26 mouse cellular contexts compared by ENCODE assay signal in genomic region chr10:82790504-82790903, GRCm38 (mm10). TPM values are rescaled to one million over a fixed set of nuclear protein-coding genes. Genes with fewer than 3 reads are reported as not detected.
DNase-seq lines count a peak whose midpoint lies in the region; ATAC-seq and TF ChIP-seq lines count a peak whose summit lies in the region.
"Had no signal": no experiment of that assay in that cellular context is flagged by ENCODE, and none has a peak within 500 bp of the region (broad histone marks: within the 10 kb centered on the region; RNA-seq: fewer than 3 reads in every experiment).

No protein-coding gene starts in this region.

- H3K9ac ChIP-seq in ES-Bruce4 (ENCODE audit: low read depth, poor library complexity, severe bottlenecking) = no peak overlapping the region
- no peak overlapping the region for H3K9ac ChIP-seq in hindbrain, postnatal 0 days (replicated peaks; ENCODE audit: low read length)
- H3K9ac ChIP-seq: embryonic facial prominence, embryonic 13.5 days; embryonic facial prominence, embryonic 15.5 days; forebrain, embryonic 13.5 days; forebrain, embryonic 15.5 days; forebrain, postnatal 0 days had no signal

- DNase-seq in 3T3-L1 (ENCODE audit: low read depth, low spot score) (peak; percentile 64), 416B (ENCODE audit: low read depth) (peak; percentile 73), NIH3T3 (ENCODE audit: low read depth) (peak; percentile 59)
- DNase-seq in forebrain, embryonic 10.5 days (ENCODE audit: extremely low spot score, low spot score) = no peak
- DNase-seq in hindbrain, postnatal 0 days (ENCODE audit: low spot score) = no peak
- DNase-seq in midbrain, embryonic 10.5 days (ENCODE audit: low spot score) = no peak
- no peak for DNase-seq in kidney, postnatal 36 days
- DNase-seq: adrenal gland, adult 2 months; adrenal gland, postnatal 10 days; adrenal gland, postnatal 25 days; cerebellum, adult 11 months; cerebellum, adult 18-20 months; cerebellum, adult 8-10 months; cerebellum, adult 9-11 months; cerebellum, postnatal 14 days; cerebellum, postnatal 36 days; embryo, embryonic 11 days; forebrain, postnatal 0 days had no signal

- H3K4me2 ChIP-seq in hindbrain, postnatal 0 days (ENCODE audit: low read depth, low read length) = no peak overlapping the region
- H3K4me2 ChIP-seq: embryonic facial prominence, embryonic 13.5 days; embryonic facial prominence, embryonic 15.5 days; forebrain, embryonic 13.5 days; forebrain, embryonic 15.5 days had no signal

- H3K36me3 ChIP-seq in ES-Bruce4 (ENCODE audit: control insufficient read depth, insufficient read depth, low read length, poor library complexity, severe bottlenecking) = no peaks in the 10 kb centered on the region
- H3K36me3 ChIP-seq in forebrain, embryonic 10.5 days (replicated peaks) = no peaks in the 10 kb centered on the region
- no peaks in the 10 kb centered on the region for H3K36me3 ChIP-seq in hindbrain, postnatal 0 days (ENCODE audit: insufficient read depth, low read length)
- H3K36me3 ChIP-seq in midbrain, embryonic 10.5 days = no peaks in the 10 kb centered on the region
- H3K36me3 ChIP-seq: embryonic facial prominence, embryonic 13.5 days; embryonic facial prominence, embryonic 15.5 days; forebrain, embryonic 15.5 days had no signal

- TF ChIP-seq EP300 in ES-Bruce4 (IDR thresholded peaks at IDR 0.05; ENCODE audit: insufficient read depth, low read depth, low read length) = 0 out of 2 replicates have a peak, but pooled peaks have one; percentile 58

- TF ChIP-seq CTCF in ES-Bruce4 (IDR thresholded peaks at IDR 0.05; ENCODE audit: low read depth, low read length) = no peak
- TF ChIP-seq CTCF in hindbrain, postnatal 0 days (IDR thresholded peaks at IDR 0.05; ENCODE audit: low read depth) = no peak

- WGBS in forebrain, embryonic 10.5 days = 90% methylated on average over 5 of the region's 5 CpGs
- 92% methylated on average over 5 of the region's 5 CpGs for WGBS in hindbrain, postnatal 0 days
- WGBS in midbrain, embryonic 10.5 days = 91% methylated on average over 5 of the region's 5 CpGs

- no peaks in the 10 kb centered on the region for H3K27me3 ChIP-seq in ES-Bruce4 (ENCODE audit: control insufficient read depth, insufficient read depth, low read length, poor library complexity, severe bottlenecking)
- H3K27me3 ChIP-seq in forebrain, embryonic 10.5 days (ENCODE audit: poor library complexity, severe bottlenecking) = no peaks in the 10 kb centered on the region
- H3K27me3 ChIP-seq in hindbrain, postnatal 0 days (ENCODE audit: insufficient read depth, low read length) = no peaks in the 10 kb centered on the region
- 0 out of 2 replicates have a peak, but pooled peaks cover 4% of the 10 kb centered on the region for H3K27me3 ChIP-seq in midbrain, embryonic 10.5 days (ENCODE audit: low read depth, poor library complexity, severe bottlenecking)
- H3K27me3 ChIP-seq: CH12.LX; embryonic facial prominence, embryonic 13.5 days; embryonic facial prominence, embryonic 15.5 days; forebrain, embryonic 13.5 days; forebrain, embryonic 15.5 days had no signal

- H3K4me3 ChIP-seq in ES-Bruce4 (ENCODE audit: low read depth, low read length) = no peak overlapping the region
- no peak overlapping the region for H3K4me3 ChIP-seq in forebrain, embryonic 10.5 days
- no peak overlapping the region for H3K4me3 ChIP-seq in hindbrain, postnatal 0 days (ENCODE audit: low read length)
- no peak overlapping the region for H3K4me3 ChIP-seq in midbrain, embryonic 10.5 days
- H3K4me3 ChIP-seq: embryonic facial prominence, embryonic 13.5 days; embryonic facial prominence, embryonic 15.5 days; erythroblast, embryonic 14.5 days; forebrain, embryonic 13.5 days; forebrain, embryonic 15.5 days had no signal

- ATAC-seq in hindbrain, postnatal 0 days = no peak
- ATAC-seq: CD4-positive, CD25-positive, alpha-beta regulatory T cell, adult 4 months; forebrain, embryonic 13.5 days; forebrain, embryonic 15.5 days; forebrain, postnatal 0 days had no signal

- H3K27ac ChIP-seq in ES-Bruce4 (ENCODE audit: insufficient read depth, low read length) = no peak overlapping the region
- H3K27ac ChIP-seq in forebrain, embryonic 10.5 days = no peak overlapping the region
- no peak overlapping the region for H3K27ac ChIP-seq in hindbrain, postnatal 0 days
- no peak overlapping the region for H3K27ac ChIP-seq in midbrain, embryonic 10.5 days (replicated peaks)
- H3K27ac ChIP-seq: embryonic facial prominence, embryonic 13.5 days; embryonic facial prominence, embryonic 15.5 days; forebrain, embryonic 13.5 days; forebrain, embryonic 15.5 days had no signal

- H3K9me3 ChIP-seq in ES-Bruce4 (replicated peaks; ENCODE audit: control insufficient read depth, insufficient read depth, low read length, poor library complexity, severe bottlenecking) = no peaks in the 10 kb centered on the region
- 0 out of 2 replicates have a peak, but pooled peaks cover 3% of the 10 kb centered on the region for H3K9me3 ChIP-seq in forebrain, embryonic 10.5 days
- H3K9me3 ChIP-seq in hindbrain, postnatal 0 days (ENCODE audit: low read length) = no peaks in the 10 kb centered on the region
- H3K9me3 ChIP-seq in midbrain, embryonic 10.5 days (replicated peaks) = no peaks in the 10 kb centered on the region
- H3K9me3 ChIP-seq: embryonic facial prominence, embryonic 13.5 days; embryonic facial prominence, embryonic 15.5 days; forebrain, embryonic 13.5 days; forebrain, embryonic 15.5 days had no signal

- no peaks in the 10 kb centered on the region for H3K4me1 ChIP-seq in ES-Bruce4 (ENCODE audit: control insufficient read depth, insufficient read depth, low read length)
- peaks cover 5% of the 10 kb centered on the region for H3K4me1 ChIP-seq in forebrain, embryonic 10.5 days
- H3K4me1 ChIP-seq in hindbrain, postnatal 0 days (ENCODE audit: insufficient read depth, low read length) = peaks cover 3% of the 10 kb centered on the region; the same call in 1 of the 2 replicates
- H3K4me1 ChIP-seq in midbrain, embryonic 10.5 days = peaks cover 2% of the 10 kb centered on the region

- no peak for TF ChIP-seq POLR2A in ES-Bruce4 (IDR thresholded peaks at IDR 0.05; ENCODE audit: insufficient read depth, low read length)

RNA-seq across cellular contexts. Expression of gene Nfyb, which starts 26.6 kb away (rescaled TPM):
- 101 and 114 TPM in 2 replicates for polyA plus RNA-seq in ES-Bruce4 (2011; ENCODE audit: insufficient read depth, insufficient read length, low read depth, missing spikeins)
- polyA plus RNA-seq in forebrain, embryonic 10.5 days (2016; fragmentation: Nextera tagmentation; extraction: Ambion mirVana) = 63.8 and 64.3 TPM in 2 replicates
- 30.9 and 34.4 TPM in 2 replicates for total RNA-seq in hindbrain, postnatal 0 days (2014; rRNA removed)
- 27.3 and 28.1 TPM in 2 replicates for polyA plus RNA-seq in hindbrain, postnatal 0 days (2015; fragmentation: Nextera tagmentation; extraction: Ambion mirVana)
- 60.7 and 61.1 TPM in 2 replicates for polyA plus RNA-seq in midbrain, embryonic 10.5 days (2016; fragmentation: Nextera tagmentation; extraction: Ambion mirVana)

RNA-seq across cellular contexts. Expression of gene Txnrd1, which starts 43.2 kb away (rescaled TPM):
- 260 and 284 TPM in 2 replicates for polyA plus RNA-seq in ES-Bruce4 (2011; ENCODE audit: insufficient read depth, insufficient read length, low read depth, missing spikeins)
- 196 and 200 TPM in 2 replicates for polyA plus RNA-seq in forebrain, embryonic 10.5 days (2016; fragmentation: Nextera tagmentation; extraction: Ambion mirVana)
- 79.6 and 80.0 TPM in 2 replicates for total RNA-seq in hindbrain, postnatal 0 days (2014; rRNA removed)
- 62.3 and 64.8 TPM in 2 replicates for polyA plus RNA-seq in hindbrain, postnatal 0 days (2015; fragmentation: Nextera tagmentation; extraction: Ambion mirVana)
- 163 and 169 TPM in 2 replicates for polyA plus RNA-seq in midbrain, embryonic 10.5 days (2016; fragmentation: Nextera tagmentation; extraction: Ambion mirVana)

Comparison
In these comparisons a context has a peak if more than half of its experiments do, and no peak if none do; other contexts are left out.
1. DNase-seq: peak in 3T3-L1 (single experiment), 416B (single experiment) and NIH3T3 (single experiment); none in forebrain, embryonic 10.5 days (single experiment), hindbrain, postnatal 0 days (single experiment), midbrain, embryonic 10.5 days (single experiment) and kidney, postnatal 36 days (0 of 2).